Mouse (Mus musculus) hindbrain, embryonic 16.5 days (tissue): Measurements from ENCODE around the gene Mxra8. TPM values are rescaled to one million over a fixed set of nuclear protein-coding genes. Genes with fewer than 3 reads are reported as not detected.

ENCODE experiments used
- ATAC-seq: fragments of 200-750 bp; cut with Nextera tagmentation; 2 replicates; pipeline ENCODE4 v1.8.0; 2017; ENCODE audit warnings: moderate TSS enrichment, moderate library complexity
- H3K27ac ChIP-seq: fragments of 300-500 bp; sonication (generic); 2 replicates; pipeline ENCODE4 v1.5.1; 2014; ENCODE audit warnings: low read depth, mild to moderate bottlenecking, control low read depth, low read length, moderate library complexity
- H3K27me3 ChIP-seq: fragments of 300-500 bp; sonication (generic); replicated peaks from 2 replicates; pipeline ENCODE4 v1.6.1; 2014; ENCODE audit warnings: low read length; ENCODE audit not compliant: control insufficient read depth, insufficient read depth
- H3K36me3 ChIP-seq: fragments of 300-500 bp; sonication (generic); 2 replicates; pipeline ENCODE4 v1.6.1; 2014; ENCODE audit warnings: mild to moderate bottlenecking, low read length, moderate library complexity, mixed read lengths; ENCODE audit not compliant: control insufficient read depth, insufficient read depth
- H3K4me1 ChIP-seq: fragments of 300-500 bp; sonication (generic); 2 replicates; pipeline ENCODE4 v1.6.1; 2014; ENCODE audit warnings: low read depth, low read length; ENCODE audit not compliant: control insufficient read depth, insufficient read depth
- H3K4me2 ChIP-seq: fragments of 300-500 bp; sonication (generic); 2 replicates; pipeline ENCODE4 v1.6.1; 2014; ENCODE audit warnings: mild to moderate bottlenecking, low read length, control low read depth, moderate library complexity
- H3K4me3 ChIP-seq: fragments of 300-500 bp; sonication (generic); 2 replicates; pipeline ENCODE4 v1.5.1; 2014; ENCODE audit warnings: mild to moderate bottlenecking, low read length, control low read depth, moderate library complexity
- H3K9ac ChIP-seq: fragments of 300-500 bp; sonication (generic); 2 replicates; pipeline ENCODE4 v1.6.1; 2014; ENCODE audit warnings: low read depth, mild to moderate bottlenecking, control low read depth, low read length, moderate library complexity
- H3K9me3 ChIP-seq: fragments of 300-500 bp; sonication (generic); 2 replicates; pipeline ENCODE4 v1.6.1; 2014; ENCODE audit warnings: mild to moderate bottlenecking, low read length, moderate library complexity; ENCODE audit not compliant: control insufficient read depth
- WGBS: fragments of 180-500 bp; shearing (Covaris S2); extraction: QIAGEN DNeasy Blood & Tissue Kit; methylation state at CpG from one replicate; pipeline ENCODE4 v1.1.7; 2014; 5-methylcytosine and 5-hydroxymethylcytosine counted together
- polyA plus RNA-seq: library from polyadenylated mRNA; unstranded; fragments of >200 nt; fragmentation: Nextera tagmentation; extraction: Ambion mirVana; gene quantifications from 2 replicates; pipeline ENCODE4 v1.2.1, GENCODE M21; 2015

The Mxra8 gene
- polyA plus RNA-seq, 1 experiment from 2014 or later, result 35.7 TPM

- Histone ChIP-seq H3K9ac (no peak overlapping the region), H3K9me3 (no peaks in the 10 kb centered on the region), H3K4me2 (no peak overlapping the region), H3K36me3 (peaks cover 19% of the 10 kb centered on the region), H3K27ac (no peak overlapping the region), H3K27me3 (no peaks in the 10 kb centered on the region), H3K4me1 (peaks cover 33% of the 10 kb centered on the region), H3K4me3 (no peak overlapping the region)
- WGBS, result 70% methylated on average over 2 of the region's 2 CpGs
- no peak for ATAC-seq
These were observed 12.5 kb downstream of the Mxra8 start for GRCm38 (mm10) chr4:155851951-155852411.

GRCm38 (mm10) chr4:155853421-155853820 lies 13.9 kb downstream of the Mxra8 start:
- no peaks in the 10 kb centered on the region for H3K27me3 ChIP-seq
- no peak overlapping the region for H3K27ac ChIP-seq
- no peak overlapping the region for H3K9ac ChIP-seq
- no peak overlapping the region for H3K4me3 ChIP-seq
- H3K4me1 ChIP-seq, result peaks cover 27% of the 10 kb centered on the region
- H3K36me3 ChIP-seq, result peaks cover 23% of the 10 kb centered on the region
- H3K9me3 ChIP-seq, result no peaks in the 10 kb centered on the region
- WGBS, result 89% methylated on average over 9 of the region's 9 CpGs
- H3K4me2 ChIP-seq, result no peak overlapping the region
- ATAC-seq, result no peak

GRCm38 (mm10) chr4:155854991-155855390 lies 15.5 kb downstream of the Mxra8 start:
- ATAC-seq, result no peak
- Histone ChIP-seq H3K27me3 (no peaks in the 10 kb centered on the region), H3K9me3 (no peaks in the 10 kb centered on the region), H3K27ac (no peak overlapping the region), H3K4me2 (no peak overlapping the region), H3K4me1 (peaks cover 12% of the 10 kb centered on the region), H3K36me3 (peaks cover 32% of the 10 kb centered on the region), H3K9ac (no peak overlapping the region), H3K4me3 (no peak overlapping the region)
- 99% methylated on average over 12 of the region's 12 CpGs for WGBS

- peaks cover 39% of the 10 kb centered on the region for H3K36me3 ChIP-seq
These were observed 16.6 kb downstream of the Mxra8 start for GRCm38 (mm10) chr4:155856071-155856470.

GRCm38 (mm10) chr4:155856881-155857280 lies 17.4 kb downstream of the Mxra8 start:
- no peak for ATAC-seq
- Histone ChIP-seq H3K9me3 (no peaks in the 10 kb centered on the region), H3K4me1 (peaks cover 1% of the 10 kb centered on the region; the same call in 1 of the 2 replicates), H3K36me3 (peaks cover 42% of the 10 kb centered on the region), H3K27ac (no peak overlapping the region), H3K9ac (no peak overlapping the region), H3K4me3 (no peak overlapping the region), H3K27me3 (no peaks in the 10 kb centered on the region), H3K4me2 (no peak overlapping the region)
- WGBS, result 84% methylated on average over 3 of the region's 3 CpGs

More at GRCm38 (mm10) chr4:155856071-155856470, 16.6 kb downstream of the Mxra8 start:
- no peak overlapping the region for H3K4me2 ChIP-seq
- peaks cover 2% of the 10 kb centered on the region; the same call in 1 of the 2 replicates for H3K4me1 ChIP-seq
- ATAC-seq, result no peak
- H3K9ac ChIP-seq, result no peak overlapping the region
- no peaks in the 10 kb centered on the region for H3K27me3 ChIP-seq
- H3K4me3 ChIP-seq, result no peak overlapping the region
- no peak overlapping the region for H3K27ac ChIP-seq
- no peaks in the 10 kb centered on the region for H3K9me3 ChIP-seq
- 90% methylated on average over 12 of the region's 12 CpGs for WGBS

GRCm38 (mm10) chr4:155859318-155859717 lies 19.8 kb downstream of the Mxra8 start:
- H3K36me3 ChIP-seq, result peaks cover 39% of the 10 kb centered on the region
- no peak overlapping the region for H3K4me3 ChIP-seq
- whole genome bisulfite sequencing, result 40% methylated on average over 13 of the region's 13 CpGs
- H3K27me3 ChIP-seq, result no peaks in the 10 kb centered on the region
- ATAC-seq, result no peak
- H3K4me1 ChIP-seq, result no peaks in the 10 kb centered on the region
- no peaks in the 10 kb centered on the region for H3K9me3 ChIP-seq
- H3K9ac ChIP-seq, result no peak overlapping the region
- H3K4me2 ChIP-seq, result no peak overlapping the region
- no peak overlapping the region for H3K27ac ChIP-seq

- Histone ChIP-seq H3K4me1 (no peaks in the 10 kb centered on the region), H3K27me3 (no peaks in the 10 kb centered on the region), H3K4me2 (no peak overlapping the region), H3K27ac (no peak overlapping the region), H3K36me3 (peaks cover 42% of the 10 kb centered on the region), H3K9me3 (no peaks in the 10 kb centered on the region), H3K9ac (no peak overlapping the region), H3K4me3 (no peak overlapping the region)
- 94% methylated on average over 7 of the region's 7 CpGs for WGBS
- ATAC-seq, result no peak
These were observed 22.3 kb downstream of the Mxra8 start for GRCm38 (mm10) chr4:155861787-155862186.

- WGBS, result 84% methylated on average over 5 of the region's 5 CpGs
- H3K27ac ChIP-seq, result no peak within 1 kb of the TSS
- peaks cover 40% of the 10 kb centered on the region for H3K36me3 ChIP-seq
- H3K9ac ChIP-seq, result no peak within 1 kb of the TSS
- H3K27me3 ChIP-seq, result no peaks in the 10 kb centered on the region
- no peaks in the 10 kb centered on the region for H3K9me3 ChIP-seq
- no peak within 1 kb of the TSS for H3K4me3 ChIP-seq
- no peak within 1 kb of the TSS for H3K4me2 ChIP-seq
- ATAC-seq, result no peak
- H3K4me1 ChIP-seq, result no peaks in the 10 kb centered on the region
These were observed 23.5 kb downstream of the Mxra8 start, which contains the start of gene Tas1r3 for GRCm38 (mm10) chr4:155863001-155863400. Tas1r3 (minus strand) TSS chr4:155863362.

GRCm38 (mm10) chr4:155868614-155869298 lies 29.3 kb downstream of the Mxra8 start:
- ATAC-seq, result peak; percentile 68
- H3K27ac ChIP-seq, result no peak overlapping the region; the same call in 1 of the 2 replicates
- H3K36me3 ChIP-seq, result peaks cover 25% of the 10 kb centered on the region
- no peaks in the 10 kb centered on the region for H3K27me3 ChIP-seq
- no peaks in the 10 kb centered on the region for H3K9me3 ChIP-seq
- peak overlapping the region; percentile 72 for H3K4me3 ChIP-seq
- peak overlapping the region; percentile 96 for H3K4me2 ChIP-seq
- WGBS, result 11% methylated on average over 22 of the region's 22 CpGs
- H3K9ac ChIP-seq, result peak overlapping the region; percentile 86
- peaks cover 14% of the 10 kb centered on the region for H3K4me1 ChIP-seq
